In genomic region chr4:100297678-100298077, GRCm38 (mm10) we compare ENCODE assay signal across 31 mouse cellular contexts.
A peak's percentile ranks its signal among the peaks of the same experiment; 100 is the strongest.
DNase-seq lines count a peak whose midpoint lies in the region; ATAC-seq lines count a peak whose summit lies in the region.
"Had no signal": no experiment of that assay in that cellular context is flagged by ENCODE, and none has a peak within 500 bp of the region (broad histone marks: within the 10 kb centered on the region; RNA-seq: fewer than 3 reads in every experiment).

No protein-coding gene starts in this region.

- H3K4me2 ChIP-seq in heart, embryonic 14.5 days (ENCODE audit: low read length): peak overlapping the region; percentile 41
- H3K4me2 ChIP-seq: embryonic facial prominence, embryonic 13.5 days; kidney, embryonic 15.5 days; limb, embryonic 12.5 days; liver, embryonic 15.5 days; lung, embryonic 15.5 days had no signal

- H3K9ac ChIP-seq in heart, embryonic 14.5 days (ENCODE audit: low read length): no peak overlapping the region
- H3K9ac ChIP-seq: embryonic facial prominence, embryonic 13.5 days; kidney, embryonic 15.5 days; limb, embryonic 12.5 days; liver, embryonic 15.5 days; lung, embryonic 15.5 days had no signal

- peak overlapping the region; percentile 4 to 75 for H3K27ac ChIP-seq in heart, embryonic 14.5 days (replicated peaks in 1 of 2; ENCODE audit: control insufficient read depth in 1 of 2, insufficient read depth in 1 of 2, low read depth in 2 of 2, low read length in 2 of 2)
- no peak overlapping the region for H3K27ac ChIP-seq in embryonic facial prominence, embryonic 10.5 days (replicated peaks)
- H3K27ac ChIP-seq: embryonic facial prominence, embryonic 13.5 days; kidney, embryonic 15.5 days; left cerebral cortex, adult 2 months; limb, embryonic 12.5 days; liver, embryonic 15.5 days; lung, embryonic 15.5 days; midbrain, embryonic 10.5 days; stomach, postnatal 0 days had no signal

- peak; percentile 66 for DNase-seq in heart, adult 11 months
- no peak for DNase-seq in heart, postnatal 36 days
- no peak for DNase-seq in heart, adult 8-10 months (ENCODE audit: low spot score)
- peak; percentile 32 for DNase-seq in embryonic facial prominence, embryonic 10.5 days (ENCODE audit: low spot score)
- peak; percentile 30 for DNase-seq in forelimb bud, embryonic 11.5 days (ENCODE audit: low read depth, low spot score)
- no peak for DNase-seq in ovary, postnatal 14 days (ENCODE audit: low spot score)
- DNase-seq in cerebellum, postnatal 4 days (ENCODE audit: low spot score in 2 of 2): no peak
- DNase-seq: adrenal gland, postnatal 14 days; cerebellum, adult 11 months; cerebellum, postnatal 36 days; gastrocnemius, postnatal 10 days; kidney, adult 18-20 months; kidney, postnatal 25 days; right cerebral cortex, adult 18-20 months; spleen, adult 18-20 months; thymus, adult 18-20 months; thymus, postnatal 25 days had no signal

- no peaks in the 10 kb centered on the region for H3K9me3 ChIP-seq in heart, embryonic 14.5 days (ENCODE audit: control insufficient read depth, low read length)
- no peaks in the 10 kb centered on the region for H3K9me3 ChIP-seq in embryonic facial prominence, embryonic 10.5 days
- H3K9me3 ChIP-seq: embryonic facial prominence, embryonic 13.5 days; kidney, embryonic 15.5 days; limb, embryonic 12.5 days; liver, embryonic 15.5 days; lung, embryonic 15.5 days; midbrain, embryonic 10.5 days had no signal

- no peaks in the 10 kb centered on the region for H3K36me3 ChIP-seq in heart, embryonic 14.5 days (ENCODE audit: control insufficient read depth, insufficient read depth, low read length)
- H3K36me3 ChIP-seq in embryonic facial prominence, embryonic 10.5 days (replicated peaks): no peaks in the 10 kb centered on the region
- H3K36me3 ChIP-seq: embryonic facial prominence, embryonic 13.5 days; kidney, embryonic 15.5 days; limb, embryonic 12.5 days; liver, embryonic 15.5 days; lung, embryonic 15.5 days; midbrain, embryonic 10.5 days had no signal

- intact Hi-C loops in heart, postnatal 36 days (cut with DNase I): no loop called here

- peak; percentile 85 for ATAC-seq in heart, embryonic 14.5 days (ENCODE audit: insufficient number of reproducible peaks, insufficient read depth, low FRiP score, low read depth)
- ATAC-seq: CD4-positive, CD25-positive, alpha-beta regulatory T cell, adult 4 months; forebrain, embryonic 16.5 days; hindbrain, embryonic 16.5 days; midbrain, embryonic 16.5 days had no signal

- H3K4me1 ChIP-seq in heart, embryonic 14.5 days (ENCODE audit: control insufficient read depth in 2 of 2, insufficient read depth in 2 of 2, low read length in 2 of 2): peaks cover 16 to 52% of the 10 kb centered on the region in 2 experiments
- peaks cover 36% of the 10 kb centered on the region for H3K4me1 ChIP-seq in embryonic facial prominence, embryonic 10.5 days
- H3K4me1 ChIP-seq: liver, embryonic 15.5 days had no signal

- H3K4me3 ChIP-seq in heart, embryonic 14.5 days (ENCODE audit: control insufficient read depth in 1 of 2, insufficient read depth in 1 of 2, low read depth in 1 of 2, low read length in 2 of 2): no peak overlapping the region
- no peak overlapping the region for H3K4me3 ChIP-seq in embryonic facial prominence, embryonic 10.5 days
- H3K4me3 ChIP-seq: embryonic facial prominence, embryonic 13.5 days; erythroblast, embryonic 14.5 days; kidney, embryonic 15.5 days; left cerebral cortex, adult 2 months; limb, embryonic 12.5 days; liver, embryonic 15.5 days; lung, embryonic 15.5 days; midbrain, embryonic 10.5 days had no signal

- H3K27me3 ChIP-seq in heart, embryonic 14.5 days (ENCODE audit: control insufficient read depth, insufficient read depth, low read length): no peaks in the 10 kb centered on the region
- H3K27me3 ChIP-seq in embryonic facial prominence, embryonic 10.5 days (replicated peaks; ENCODE audit: low read depth, poor library complexity, severe bottlenecking): no peaks in the 10 kb centered on the region
- H3K27me3 ChIP-seq: embryonic facial prominence, embryonic 13.5 days; kidney, embryonic 15.5 days; liver, embryonic 15.5 days; lung, embryonic 15.5 days had no signal

- WGBS in heart, embryonic 14.5 days: 6% methylated on average over 6 of the region's 6 CpGs
- WGBS in embryonic facial prominence, embryonic 10.5 days: 52% methylated on average over 6 of the region's 6 CpGs

Comparison
In these comparisons a context has a peak if more than half of its experiments do, and no peak if none do; other contexts are left out.
1. DNase-seq: peak in heart, adult 11 months (single experiment), embryonic facial prominence, embryonic 10.5 days (single experiment) and forelimb bud, embryonic 11.5 days (single experiment); none in heart, postnatal 36 days (0 of 2), heart, adult 8-10 months (single experiment), ovary, postnatal 14 days (single experiment) and cerebellum, postnatal 4 days (0 of 2).